Mouse (Mus musculus): ENCODE data around the gene Cygb. TPM values are rescaled to one million over a fixed set of nuclear protein-coding genes. Genes with fewer than 3 reads are reported as not detected.
"Not testable (repeated sequence)": the region's sequence is repeated elsewhere in the genome, so short reads cannot be mapped to it uniquely, and the experiment has no call there.

Cygb gene
- polyA plus RNA-seq, 1 experiment from 2014 or later = 3.5 TPM

- Histone ChIP-seq H3K9me3 (no peaks in the 10 kb centered on the region), H3K27me3 (no peaks in the 10 kb centered on the region; the same call in 1 of the 2 replicates), H3K4me1 (peaks cover 11% of the 10 kb centered on the region; the same call in 1 of the 2 replicates), H3K36me3 (no peaks in the 10 kb centered on the region), H3K4me2 (replicated peaks) (no peak overlapping the region), H3K27ac (replicated peaks) (no peak overlapping the region), H3K9ac (replicated peaks) (no peak overlapping the region), H3K4me3 (no peak overlapping the region)
- 55% methylated on average over 15 of the region's 15 CpGs for WGBS
- no peak for ATAC-seq (ENCODE audit: low FRiP score, low read depth)
Measured at GRCm38 (mm10) chr11:116615735-116616437, 38.2 kb downstream of the Cygb start.

DNA sequence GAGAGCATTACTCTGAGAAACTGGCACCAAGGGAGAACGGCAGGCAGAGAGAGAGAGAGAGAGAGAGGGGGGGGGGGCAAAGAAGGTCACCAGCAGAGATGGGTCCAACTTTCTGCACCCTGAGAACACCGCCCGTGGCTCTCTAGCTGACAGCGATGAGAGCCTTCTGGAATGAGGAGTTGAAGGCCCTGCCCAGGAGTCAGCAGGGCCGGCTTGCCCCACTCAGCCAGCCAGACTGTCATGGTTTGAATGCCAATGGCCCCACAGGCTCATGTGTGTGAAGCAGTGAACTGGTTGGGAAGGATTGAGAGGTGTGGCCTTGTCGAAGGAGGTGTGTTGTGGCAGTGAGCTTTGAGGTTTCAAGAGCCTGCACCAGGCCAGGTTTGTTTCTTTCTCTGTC is 40.9 kb downstream of the Cygb start:
- Histone ChIP-seq H3K27ac (replicated peaks) (no peak overlapping the region), H3K4me1 (0 out of 2 replicates have a peak, but pooled peaks cover 3% of the 10 kb centered on the region), H3K27me3 (no peaks in the 10 kb centered on the region), H3K4me3 (no peak overlapping the region), H3K4me2 (replicated peaks) (no peak overlapping the region), H3K36me3 (no peaks in the 10 kb centered on the region), H3K9ac (replicated peaks) (no peak overlapping the region), H3K9me3 (no peaks in the 10 kb centered on the region)
- no peak for ATAC-seq (ENCODE audit: low FRiP score, low read depth)
- 90% methylated on average over 6 of the region's 6 CpGs for WGBS

DNA sequence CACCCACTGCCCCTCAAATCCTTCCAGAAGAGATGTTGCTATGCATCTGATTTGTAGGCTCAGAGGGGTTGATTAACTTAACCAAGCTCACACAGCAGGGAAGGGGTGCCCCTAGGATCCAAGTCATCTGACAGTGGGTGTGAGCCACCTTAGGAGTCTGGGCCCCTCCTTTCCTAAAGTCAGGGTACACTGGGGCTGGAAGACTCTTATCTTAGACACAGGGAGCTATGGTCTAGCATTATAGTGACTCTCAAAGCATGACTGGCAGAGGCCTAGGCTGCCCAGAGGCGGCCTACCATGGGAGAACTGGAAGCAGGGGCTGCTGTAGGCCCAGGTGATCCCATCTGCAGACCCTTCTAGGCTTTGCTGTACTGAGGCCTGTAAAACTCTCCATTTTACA is 41.6 kb downstream of the Cygb start:
- Histone ChIP-seq H3K27ac (replicated peaks) (no peak overlapping the region), H3K36me3 (no peaks in the 10 kb centered on the region), H3K9ac (replicated peaks) (no peak overlapping the region), H3K4me3 (no peak overlapping the region), H3K27me3 (no peaks in the 10 kb centered on the region), H3K9me3 (no peaks in the 10 kb centered on the region), H3K4me2 (replicated peaks) (no peak overlapping the region), H3K4me1 (0 out of 2 replicates have a peak, but pooled peaks cover 3% of the 10 kb centered on the region)
- ATAC-seq (ENCODE audit: low FRiP score, low read depth) = no peak
- 95% methylated on average over 1 of the region's 1 CpGs for WGBS

- no peaks in the 10 kb centered on the region for H3K9me3 ChIP-seq
- no peak overlapping the region for H3K4me3 ChIP-seq
- no peak overlapping the region for H3K27ac ChIP-seq (replicated peaks)
- H3K4me1 ChIP-seq = 0 out of 2 replicates have a peak, but pooled peaks cover 4% of the 10 kb centered on the region
- H3K36me3 ChIP-seq = no peaks in the 10 kb centered on the region
- H3K27me3 ChIP-seq = no peaks in the 10 kb centered on the region
- 89% methylated on average over 9 of the region's 9 CpGs for WGBS
- no peak overlapping the region for H3K9ac ChIP-seq (replicated peaks)
- H3K4me2 ChIP-seq (replicated peaks) = no peak overlapping the region
- no peak for ATAC-seq (ENCODE audit: low FRiP score, low read depth)
Measured at GRCm38 (mm10) chr11:116611883-116612282, 42.2 kb downstream of the Cygb start.

- ATAC-seq (ENCODE audit: low FRiP score, low read depth); H3K9me3 ChIP-seq; H3K4me2 ChIP-seq (replicated peaks); H3K27ac ChIP-seq (replicated peaks); H3K27me3 ChIP-seq; H3K4me3 ChIP-seq; H3K4me1 ChIP-seq; H3K36me3 ChIP-seq; H3K9ac ChIP-seq (replicated peaks): not testable (repeated sequence)
- WGBS = 89% methylated on average over 8 of the region's 9 CpGs
Measured at GRCm38 (mm10) chr11:116611168-116611567, 42.9 kb downstream of the Cygb start.

GRCm38 (mm10) chr11:116609965-116610630 is 44.0 kb downstream of the Cygb start:
- WGBS = 84% methylated on average over 15 of the region's 15 CpGs
- H3K27me3 ChIP-seq = no peaks in the 10 kb centered on the region

DNA sequence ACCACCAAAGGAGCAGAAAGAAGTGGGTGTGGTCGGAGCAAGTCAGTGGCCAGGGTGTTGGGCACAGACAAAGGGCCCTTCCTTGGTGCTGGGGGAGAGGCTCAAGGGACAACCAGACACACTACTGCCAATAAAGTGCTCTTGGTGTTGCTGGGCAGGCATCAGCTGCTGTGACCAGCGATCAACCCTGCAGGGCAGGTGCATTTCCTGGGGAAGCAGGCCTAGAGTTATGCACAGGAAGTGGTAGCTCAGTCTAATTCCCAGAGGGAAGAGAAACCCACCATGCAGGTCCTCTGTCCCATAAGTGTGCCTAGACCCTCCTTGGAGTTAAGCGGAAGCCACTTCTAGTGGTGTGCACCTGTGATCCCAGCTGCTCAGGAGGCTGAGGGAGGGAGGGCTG is 46.4 kb downstream of the Cygb start:
- WGBS = 91% methylated on average over 3 of the region's 3 CpGs
- Histone ChIP-seq H3K27ac (replicated peaks) (no peak overlapping the region), H3K9me3 (no peaks in the 10 kb centered on the region), H3K4me2 (replicated peaks) (no peak overlapping the region), H3K27me3 (no peaks in the 10 kb centered on the region), H3K4me3 (no peak overlapping the region), H3K4me1 (0 out of 2 replicates have a peak, but pooled peaks cover 4% of the 10 kb centered on the region), H3K36me3 (no peaks in the 10 kb centered on the region), H3K9ac (replicated peaks) (no peak overlapping the region)
- ATAC-seq (ENCODE audit: low FRiP score, low read depth) = no peak

More at GRCm38 (mm10) chr11:116609965-116610630, 44.0 kb downstream of the Cygb start:
- Histone ChIP-seq H3K9ac (replicated peaks) (no peak overlapping the region), H3K4me2 (replicated peaks) (no peak overlapping the region), H3K9me3 (no peaks in the 10 kb centered on the region), H3K27ac (replicated peaks) (no peak overlapping the region), H3K4me3 (no peak overlapping the region), H3K4me1 (0 out of 2 replicates have a peak, but pooled peaks cover 4% of the 10 kb centered on the region), H3K36me3 (no peaks in the 10 kb centered on the region)
- no peak for ATAC-seq (ENCODE audit: low FRiP score, low read depth)

- no peak for ATAC-seq (ENCODE audit: low FRiP score, low read depth)
- H3K27ac ChIP-seq (replicated peaks) = no peak overlapping the region
- H3K4me2 ChIP-seq (replicated peaks) = no peak overlapping the region
- H3K9me3 ChIP-seq = no peaks in the 10 kb centered on the region
- 91% methylated on average over 12 of the region's 12 CpGs for WGBS
- no peaks in the 10 kb centered on the region for H3K36me3 ChIP-seq
- no peaks in the 10 kb centered on the region for H3K27me3 ChIP-seq
- 0 out of 2 replicates have a peak, but pooled peaks cover 4% of the 10 kb centered on the region for H3K4me1 ChIP-seq
- H3K9ac ChIP-seq (replicated peaks) = no peak overlapping the region
- no peak overlapping the region for H3K4me3 ChIP-seq
Measured at GRCm38 (mm10) chr11:116604097-116604496, 50.0 kb downstream of the Cygb start.

DNA sequence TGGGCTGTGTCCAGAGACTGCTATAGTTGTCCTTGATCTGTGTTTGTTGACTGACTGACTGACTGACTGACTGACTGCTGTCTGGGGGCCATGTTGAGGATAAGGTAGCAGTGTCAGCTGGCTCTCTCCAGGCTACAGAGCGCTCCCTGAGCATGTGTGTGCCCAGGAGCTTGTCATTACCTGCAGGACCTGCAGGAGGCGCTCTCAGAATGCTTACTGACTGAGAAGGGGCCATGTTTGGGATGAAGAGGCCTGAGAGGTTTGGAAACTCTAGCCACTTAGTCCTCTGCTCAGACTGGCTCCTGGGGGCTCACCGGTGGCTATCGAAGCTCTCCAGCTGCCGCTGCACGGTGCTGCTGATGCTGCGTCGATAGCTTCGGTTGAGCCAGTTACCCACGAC is 50.8 kb downstream of the Cygb start:
- no peak for ATAC-seq (ENCODE audit: low FRiP score, low read depth)
- H3K9ac ChIP-seq (replicated peaks) = no peak overlapping the region
- H3K4me2 ChIP-seq (replicated peaks) = no peak overlapping the region
- H3K27me3 ChIP-seq = no peaks in the 10 kb centered on the region
- no peak overlapping the region for H3K4me3 ChIP-seq
- H3K27ac ChIP-seq (replicated peaks) = no peak overlapping the region
- 90% methylated on average over 10 of the region's 10 CpGs for WGBS
- no peaks in the 10 kb centered on the region for H3K36me3 ChIP-seq
- 0 out of 2 replicates have a peak, but pooled peaks cover 4% of the 10 kb centered on the region for H3K4me1 ChIP-seq
- H3K9me3 ChIP-seq = no peaks in the 10 kb centered on the region

DNA sequence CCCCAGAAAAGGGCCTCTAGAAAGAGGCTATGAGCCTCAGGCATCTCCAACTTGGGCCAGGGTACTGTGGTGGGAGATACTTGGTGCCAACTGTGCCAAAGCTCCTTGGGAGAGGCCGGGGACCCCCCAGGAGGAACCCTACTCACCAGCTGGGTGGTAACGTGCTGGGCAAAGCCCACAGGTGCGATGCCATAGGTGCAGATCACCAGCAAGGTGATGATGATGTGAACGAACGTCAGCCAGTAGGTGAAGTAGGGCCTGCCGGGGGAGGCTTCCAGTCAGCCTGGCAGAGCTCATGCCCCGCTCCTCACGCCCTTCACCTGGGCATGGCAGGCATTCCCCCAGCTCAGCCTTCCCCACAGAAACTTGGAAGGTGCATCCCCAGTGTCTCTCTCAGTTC is 52.1 kb downstream of the Cygb start:
- H3K4me1 ChIP-seq = 0 out of 2 replicates have a peak, but pooled peaks cover 4% of the 10 kb centered on the region
- H3K27ac ChIP-seq (replicated peaks) = no peak overlapping the region
- no peaks in the 10 kb centered on the region for H3K27me3 ChIP-seq
- H3K4me3 ChIP-seq = no peak overlapping the region
- no peaks in the 10 kb centered on the region for H3K9me3 ChIP-seq
- no peak overlapping the region for H3K9ac ChIP-seq (replicated peaks)
- no peaks in the 10 kb centered on the region for H3K36me3 ChIP-seq
- H3K4me2 ChIP-seq (replicated peaks) = no peak overlapping the region
- no peak for ATAC-seq (ENCODE audit: low FRiP score, low read depth)
- WGBS = 91% methylated on average over 8 of the region's 8 CpGs

- no peak overlapping the region for H3K4me2 ChIP-seq (replicated peaks)
- ATAC-seq (ENCODE audit: low FRiP score, low read depth) = no peak
- no peak overlapping the region for H3K27ac ChIP-seq (replicated peaks)
- H3K4me3 ChIP-seq = no peak overlapping the region
- no peaks in the 10 kb centered on the region for H3K36me3 ChIP-seq
- no peaks in the 10 kb centered on the region for H3K9me3 ChIP-seq
- no peaks in the 10 kb centered on the region for H3K4me1 ChIP-seq
- H3K27me3 ChIP-seq = no peaks in the 10 kb centered on the region
- H3K9ac ChIP-seq (replicated peaks) = no peak overlapping the region
- 95% methylated on average over 8 of the region's 8 CpGs for WGBS
Measured at GRCm38 (mm10) chr11:116601166-116601565, 52.9 kb downstream of the Cygb start.

- no peak for ATAC-seq (ENCODE audit: low FRiP score, low read depth)
- no peak overlapping the region for H3K4me3 ChIP-seq
- H3K27ac ChIP-seq (replicated peaks) = no peak overlapping the region
Measured at GRCm38 (mm10) chr11:116599230-116599629, 54.9 kb downstream of the Cygb start.

More at GRCm38 (mm10) chr11:116599230-116599629, 54.9 kb downstream of the Cygb start:
- no peaks in the 10 kb centered on the region for H3K4me1 ChIP-seq
- no peak overlapping the region for H3K4me2 ChIP-seq (replicated peaks)
- H3K9ac ChIP-seq (replicated peaks) = no peak overlapping the region
- H3K27me3 ChIP-seq = no peaks in the 10 kb centered on the region
- WGBS = 90% methylated on average over 15 of the region's 15 CpGs
- no peaks in the 10 kb centered on the region for H3K36me3 ChIP-seq
- H3K9me3 ChIP-seq = no peaks in the 10 kb centered on the region
